In genomic region chr11:31892152-31892551, GRCm38 (mm10) we compare ENCODE assay signal across 22 mouse cellular contexts. TPM values are rescaled to one million over a fixed set of nuclear protein-coding genes. Genes with fewer than 3 reads are reported as not detected.
DNase-seq lines count a peak whose midpoint lies in the region; ATAC-seq and TF ChIP-seq lines count a peak whose summit lies in the region.
"Had no signal": no experiment of that assay in that cellular context is flagged by ENCODE, and none has a peak within 500 bp of the region (broad histone marks: within the 10 kb centered on the region; RNA-seq: fewer than 3 reads in every experiment).

No protein-coding gene starts in this region.

- DNase-seq in gastrocnemius, adult 2 months: no peak
- DNase-seq in gastrocnemius, postnatal 14 days: no peak
- no peak for DNase-seq in heart, adult 11 months
- DNase-seq in lung, postnatal 36 days: no peak
- DNase-seq in induced T-regulatory cell, adult 2 months (ENCODE audit: low read depth): peak; percentile 29
- DNase-seq in frontal cortex, postnatal 36 days (ENCODE audit: low spot score in 2 of 2): no peak
- DNase-seq: adrenal gland, adult 2 months; cerebellum, adult 2 months; cerebellum, postnatal 36 days; layer of hippocampus, postnatal 36 days had no signal

- peaks cover 34% of the 10 kb centered on the region for H3K4me1 ChIP-seq in heart, embryonic 16.5 days (ENCODE audit: control insufficient read depth, insufficient read depth, low read length)
- H3K4me1 ChIP-seq in lung, embryonic 16.5 days (replicated peaks; ENCODE audit: control insufficient read depth, insufficient read depth, low read length): no peaks in the 10 kb centered on the region
- H3K4me1 ChIP-seq: embryonic facial prominence, embryonic 15.5 days; limb, embryonic 15.5 days; midbrain, embryonic 12.5 days had no signal

- intact Hi-C loops in gastrocnemius, adult 2 months (cut with DNase I): no loop called here
- intact Hi-C loops in gastrocnemius, postnatal 14 days (cut with DNase I; ENCODE audit: low total_unique reads): no loop called here

- no peak overlapping the region for H3K4me2 ChIP-seq in heart, embryonic 16.5 days (ENCODE audit: low read depth, low read length)
- no peak overlapping the region for H3K4me2 ChIP-seq in lung, embryonic 16.5 days (ENCODE audit: low read depth, low read length)
- H3K4me2 ChIP-seq: embryonic facial prominence, embryonic 15.5 days; hindbrain, embryonic 15.5 days; limb, embryonic 15.5 days; midbrain, embryonic 12.5 days; neural tube, embryonic 13.5 days had no signal

- no peaks in the 10 kb centered on the region for H3K27me3 ChIP-seq in heart, embryonic 16.5 days (ENCODE audit: control insufficient read depth, insufficient read depth, low read length)
- no peaks in the 10 kb centered on the region for H3K27me3 ChIP-seq in lung, embryonic 16.5 days (ENCODE audit: control insufficient read depth, insufficient read depth, low read depth, low read length)
- H3K27me3 ChIP-seq: CH12.LX; embryonic facial prominence, embryonic 15.5 days; hindbrain, embryonic 15.5 days; limb, embryonic 15.5 days; midbrain, embryonic 12.5 days; neural tube, embryonic 13.5 days had no signal

- 34% methylated on average over 3 of the region's 3 CpGs for WGBS in heart, embryonic 16.5 days
- 34% methylated on average over 3 of the region's 3 CpGs for WGBS in lung, embryonic 16.5 days

- no peak overlapping the region for H3K9ac ChIP-seq in heart, embryonic 16.5 days (ENCODE audit: low read length)
- H3K9ac ChIP-seq in lung, embryonic 16.5 days (ENCODE audit: low read length): no peak overlapping the region
- H3K9ac ChIP-seq: embryonic facial prominence, embryonic 15.5 days; hindbrain, embryonic 15.5 days; limb, embryonic 15.5 days; midbrain, embryonic 12.5 days; neural tube, embryonic 13.5 days had no signal

- H3K27ac ChIP-seq in gastrocnemius, adult 2 months: peak overlapping the region; percentile 46; the same call in 1 of the 2 replicates
- peak overlapping the region; percentile 11; the same call in 1 of the 2 replicates for H3K27ac ChIP-seq in heart, embryonic 16.5 days (ENCODE audit: low read length)
- H3K27ac ChIP-seq in lung, embryonic 16.5 days (ENCODE audit: low read length): peak overlapping the region; percentile 7; the same call in 1 of the 2 replicates
- H3K27ac ChIP-seq: embryonic facial prominence, embryonic 15.5 days; hindbrain, embryonic 15.5 days; kidney, postnatal 0 days; limb, embryonic 15.5 days; midbrain, embryonic 12.5 days; neural tube, embryonic 13.5 days had no signal

- no peak for ATAC-seq in heart, embryonic 16.5 days (replicated peaks; ENCODE audit: extremely low read depth, insufficient read depth, low FRiP score)
- no peak for ATAC-seq in lung, embryonic 16.5 days (ENCODE audit: low read depth)
- ATAC-seq: forebrain, embryonic 16.5 days; intestine, postnatal 0 days; lung, postnatal 0 days had no signal

- no peaks in the 10 kb centered on the region for H3K36me3 ChIP-seq in heart, embryonic 16.5 days (ENCODE audit: control insufficient read depth, insufficient read depth)
- H3K36me3 ChIP-seq in lung, embryonic 16.5 days (ENCODE audit: control insufficient read depth, insufficient read depth, low read length): no peaks in the 10 kb centered on the region
- H3K36me3 ChIP-seq: embryonic facial prominence, embryonic 15.5 days; limb, embryonic 15.5 days; midbrain, embryonic 12.5 days had no signal

- H3K9me3 ChIP-seq in heart, embryonic 16.5 days (replicated peaks; ENCODE audit: control insufficient read depth, low read length): no peaks in the 10 kb centered on the region
- no peaks in the 10 kb centered on the region for H3K9me3 ChIP-seq in lung, embryonic 16.5 days (ENCODE audit: control insufficient read depth, low read length)
- H3K9me3 ChIP-seq: embryonic facial prominence, embryonic 15.5 days; hindbrain, embryonic 15.5 days; limb, embryonic 15.5 days; midbrain, embryonic 12.5 days; neural tube, embryonic 13.5 days had no signal

- no peak overlapping the region for H3K4me3 ChIP-seq in gastrocnemius, adult 2 months
- no peak overlapping the region for H3K4me3 ChIP-seq in heart, embryonic 16.5 days (ENCODE audit: low read length)
- H3K4me3 ChIP-seq in lung, embryonic 16.5 days (ENCODE audit: low read length): no peak overlapping the region
- H3K4me3 ChIP-seq: embryonic facial prominence, embryonic 15.5 days; hindbrain, embryonic 15.5 days; limb, embryonic 15.5 days; midbrain, embryonic 12.5 days; neural tube, embryonic 13.5 days had no signal

- no peak for TF ChIP-seq CTCF in gastrocnemius, adult 2 months (IDR thresholded peaks at IDR 0.05)

RNA-seq across cellular contexts. Expression of gene Cpeb4, which starts 20.1 kb away (rescaled TPM):
- total RNA-seq in gastrocnemius, adult 2 months (2021): 100 to 1,000 TPM in 1 of 2 experiments, 10 to 100 TPM in 1; 95.0 to 120 TPM
- total RNA-seq in gastrocnemius, postnatal 14 days (2021): 10 to 100 TPM; 63.1 to 66.2 TPM
- 5.9 and 7.3 TPM in 2 replicates for polyA plus RNA-seq in heart, embryonic 16.5 days (2015; fragmentation: Nextera tagmentation; extraction: Ambion mirVana)
- polyA plus RNA-seq in lung, embryonic 16.5 days (2015; fragmentation: Nextera tagmentation; extraction: Ambion mirVana): 3.5 and 4.4 TPM in 2 replicates
